In the genomic region with DNA sequence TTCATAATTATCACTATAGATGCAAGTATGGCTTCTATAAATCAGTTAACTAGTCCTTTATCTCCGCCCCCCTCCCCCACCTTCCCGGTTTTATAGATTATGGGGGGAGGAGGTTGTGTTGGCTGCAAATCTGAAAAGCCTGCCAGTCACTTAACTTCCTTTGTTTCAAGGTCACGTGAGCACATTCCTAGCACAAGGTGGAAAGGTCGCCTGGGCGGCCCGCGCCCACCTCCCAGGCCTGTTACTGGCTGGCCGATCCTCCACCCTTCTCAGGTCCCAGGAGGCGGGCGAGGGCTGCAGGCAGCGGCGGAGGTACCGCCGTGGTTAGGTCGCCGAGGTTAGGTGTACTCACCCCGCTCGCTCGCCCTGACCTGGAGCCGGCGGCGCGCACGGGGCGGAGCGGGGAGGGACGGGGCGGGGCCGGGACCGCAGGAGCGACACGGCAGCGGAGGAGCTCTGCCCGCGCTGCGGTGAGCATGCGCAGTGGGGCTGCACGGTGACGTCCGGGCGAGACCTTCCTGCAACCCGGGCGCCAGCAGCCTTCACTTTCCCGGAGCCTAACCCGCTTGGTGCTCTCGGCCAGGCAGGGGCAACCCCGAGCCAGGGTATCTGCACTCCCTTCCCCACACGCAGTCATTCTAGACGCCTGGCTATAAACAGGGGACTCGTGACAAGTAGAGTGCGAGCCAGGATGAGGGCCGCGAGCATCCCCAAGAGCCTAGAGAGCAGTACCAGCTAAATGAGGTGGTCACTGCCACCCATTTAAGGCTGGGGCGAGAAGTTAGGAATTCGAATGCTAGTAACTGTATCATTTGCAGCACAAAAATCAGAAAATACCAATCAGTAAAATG, we compare ENCODE assay signal across 8 mouse cellular contexts. TPM values are rescaled to one million over a fixed set of nuclear protein-coding genes. Genes with fewer than 3 reads are reported as not detected.
DNase-seq lines count a peak whose midpoint lies in the region; ATAC-seq and TF ChIP-seq lines count a peak whose summit lies in the region.

Gene Atg10 (minus strand): TSS at position 382 of the 851 bp plus-strand sequence.

- H3K4me1 ChIP-seq in hindbrain, embryonic 10.5 days (replicated peaks), result peaks cover 9% of the 10 kb centered on the region
- no peaks in the 10 kb centered on the region for H3K4me1 ChIP-seq in lung, postnatal 0 days (ENCODE audit: insufficient read depth, low read depth, low read length)

- peak; percentile 44; the same call in 1 of the 2 replicates for TF ChIP-seq EP300 in lung, postnatal 0 days (IDR thresholded peaks at IDR 0.05)

- H3K9ac ChIP-seq in lung, postnatal 0 days (replicated peaks; ENCODE audit: low read depth), result peak within 1 kb of the TSS; percentile 81

- H3K27me3 ChIP-seq in hindbrain, embryonic 10.5 days (ENCODE audit: insufficient read depth, poor library complexity, severe bottlenecking), result no peaks in the 10 kb centered on the region
- no peaks in the 10 kb centered on the region for H3K27me3 ChIP-seq in lung, postnatal 0 days (replicated peaks; ENCODE audit: insufficient read depth, low read length)

- peak within 1 kb of the TSS; percentile 68 for H3K4me2 ChIP-seq in lung, postnatal 0 days (replicated peaks; ENCODE audit: low read depth, low read length)

- DNase-seq in MEL-GATA-1-ER (ENCODE audit: extremely low read depth, low read depth), result peak; percentile 66
- DNase-seq in cerebellum, adult 8-10 months, result peak; percentile 94
- peak; percentile 92 for DNase-seq in forelimb bud, embryonic 11.5 days (ENCODE audit: low read depth, low spot score)
- DNase-seq in hindbrain, embryonic 10.5 days (ENCODE audit: low spot score), result peak; percentile 94
- DNase-seq in layer of hippocampus, adult 9-11 months, result peak; percentile 91
- peak; percentile 94 for DNase-seq in lung, postnatal 0 days (ENCODE audit: low spot score)
- peak; percentile 84 for DNase-seq in ovary, postnatal 14 days (ENCODE audit: low spot score)
- DNase-seq in thymus, postnatal 14 days, result peak; percentile 96

- peak within 1 kb of the TSS; percentile 67 for H3K4me3 ChIP-seq in hindbrain, embryonic 10.5 days
- peak within 1 kb of the TSS; percentile 60 for H3K4me3 ChIP-seq in lung, postnatal 0 days (ENCODE audit: low read depth, low read length)

- peak; percentile 97 for ATAC-seq in lung, postnatal 0 days

- H3K9me3 ChIP-seq in hindbrain, embryonic 10.5 days, result no peaks in the 10 kb centered on the region
- H3K9me3 ChIP-seq in lung, postnatal 0 days (ENCODE audit: low read length), result no peaks in the 10 kb centered on the region

- 1% methylated on average over 55 of the region's 55 CpGs for WGBS in hindbrain, embryonic 10.5 days
- WGBS in lung, postnatal 0 days, result under 1% methylated on average over 55 of the region's 55 CpGs

- TF ChIP-seq CTCF in lung, postnatal 0 days (IDR thresholded peaks at IDR 0.05), result 0 out of 2 replicates have a peak, but pooled peaks have one; percentile 2

- no peaks in the 10 kb centered on the region for H3K36me3 ChIP-seq in hindbrain, embryonic 10.5 days
- H3K36me3 ChIP-seq in lung, postnatal 0 days (ENCODE audit: insufficient read depth, low read length), result no peaks in the 10 kb centered on the region

- H3K27ac ChIP-seq in hindbrain, embryonic 10.5 days, result peak within 1 kb of the TSS; percentile 97
- peak within 1 kb of the TSS; percentile 96 for H3K27ac ChIP-seq in lung, postnatal 0 days (ENCODE audit: low read length)

RNA-seq across cellular contexts. Expression of gene Atg10, which starts in this region (rescaled TPM):
- polyA plus RNA-seq in hindbrain, embryonic 10.5 days (2016; fragmentation: Nextera tagmentation; extraction: Ambion mirVana), result 9.8 and 10.8 TPM in 2 replicates
- polyA plus RNA-seq in lung, postnatal 0 days (2015; fragmentation: Nextera tagmentation; extraction: Ambion mirVana), result 14.7 and 18.0 TPM in 2 replicates

Comparison
In these comparisons a context has a peak if more than half of its experiments do, and no peak if none do; other contexts are left out.
1. Peak in every context shown above with its lines: DNase-seq, ATAC-seq, H3K4me3 ChIP-seq and H3K27ac ChIP-seq.